Mouse (Mus musculus) hindbrain, embryonic 15.5 days (tissue): ENCODE measurements at regions not wholly inside any gene's neighbourhood (a gene's known extent, or its start where the extent isn't known, plus 50 kb on each side); places are given as distances from the start of the nearest gene placed in this dataset.

Source experiments
- ATAC-seq: fragments of 200-750 bp; cut with Nextera tagmentation; 2 replicates; pipeline ENCODE4 v1.8.0; 2017; ENCODE audit warnings: low read depth, moderate number of reproducible peaks, moderate TSS enrichment; ENCODE audit not compliant: low FRiP score
- H3K27ac ChIP-seq: fragments of 300-500 bp; sonication (generic); replicated peaks from 2 replicates; pipeline ENCODE4 v1.5.1; 2015; ENCODE audit warnings: mild to moderate bottlenecking, inconsistent platforms
- H3K27me3 ChIP-seq: fragments of 300-500 bp; sonication (generic); 2 replicates; pipeline ENCODE4 v1.6.1; 2015; ENCODE audit warnings: control low read depth, inconsistent platforms
- H3K36me3 ChIP-seq: fragments of 300-500 bp; sonication (generic); 2 replicates; pipeline ENCODE4 v1.6.1; 2015; ENCODE audit warnings: control low read depth, inconsistent platforms
- H3K4me1 ChIP-seq: fragments of 300-500 bp; sonication (generic); replicated peaks from 2 replicates; pipeline ENCODE4 v1.6.1; 2015; ENCODE audit warnings: control low read depth, inconsistent platforms
- H3K4me2 ChIP-seq: fragments of 300-500 bp; sonication (generic); 2 replicates; pipeline ENCODE4 v1.6.1; 2015; ENCODE audit warnings: moderate library complexity, mild to moderate bottlenecking, inconsistent platforms
- H3K4me3 ChIP-seq: fragments of 300-500 bp; sonication (generic); 2 replicates; pipeline ENCODE4 v1.5.1; 2015; ENCODE audit warnings: mild to moderate bottlenecking, inconsistent platforms
- H3K9ac ChIP-seq: fragments of 300-500 bp; sonication (generic); 2 replicates; pipeline ENCODE4 v1.6.1; 2015; ENCODE audit warnings: inconsistent platforms
- H3K9me3 ChIP-seq: fragments of 300-500 bp; sonication (generic); 2 replicates; pipeline ENCODE4 v1.6.1; 2016; ENCODE audit warnings: control low read depth, inconsistent platforms
- WGBS: fragments of 180-500 bp; shearing (Covaris S2); methylation state at CpG from one replicate; pipeline ENCODE4 v1.1.7; 2015; 5-methylcytosine and 5-hydroxymethylcytosine counted together

- H3K4me1 ChIP-seq, result peaks cover 18% of the 10 kb centered on the region
- no peak overlapping the region for H3K4me3 ChIP-seq
- H3K4me2 ChIP-seq, result no peak overlapping the region
- no peak for ATAC-seq
- no peaks in the 10 kb centered on the region for H3K36me3 ChIP-seq
- WGBS, result 90% methylated on average over 8 of the region's 8 CpGs
- H3K27ac ChIP-seq, result no peak overlapping the region
- H3K27me3 ChIP-seq, result no peaks in the 10 kb centered on the region
- H3K9me3 ChIP-seq, result no peaks in the 10 kb centered on the region
- no peak overlapping the region for H3K9ac ChIP-seq
Observed at GRCm38 (mm10) chr3:146348921-146349320, 55.5 kb upstream of the Ssx2ip start.

GRCm38 (mm10) chr3:146349393-146349792, 55.0 kb upstream of the Ssx2ip start:
- no peaks in the 10 kb centered on the region for H3K9me3 ChIP-seq
- H3K36me3 ChIP-seq, result no peaks in the 10 kb centered on the region
- H3K4me2 ChIP-seq, result no peak overlapping the region
- peaks cover 13% of the 10 kb centered on the region for H3K4me1 ChIP-seq
- no peak overlapping the region for H3K9ac ChIP-seq
- no peaks in the 10 kb centered on the region for H3K27me3 ChIP-seq
- ATAC-seq, result no peak
- 85% methylated on average over 8 of the region's 8 CpGs for WGBS
- no peak overlapping the region for H3K4me3 ChIP-seq
- no peak overlapping the region for H3K27ac ChIP-seq

GRCm38 (mm10) chr3:146350126-146350525, 54.3 kb upstream of the Ssx2ip start:
- no peak for ATAC-seq
- Histone ChIP-seq H3K4me1 (peaks cover 9% of the 10 kb centered on the region), H3K27me3 (no peaks in the 10 kb centered on the region)

DNA sequence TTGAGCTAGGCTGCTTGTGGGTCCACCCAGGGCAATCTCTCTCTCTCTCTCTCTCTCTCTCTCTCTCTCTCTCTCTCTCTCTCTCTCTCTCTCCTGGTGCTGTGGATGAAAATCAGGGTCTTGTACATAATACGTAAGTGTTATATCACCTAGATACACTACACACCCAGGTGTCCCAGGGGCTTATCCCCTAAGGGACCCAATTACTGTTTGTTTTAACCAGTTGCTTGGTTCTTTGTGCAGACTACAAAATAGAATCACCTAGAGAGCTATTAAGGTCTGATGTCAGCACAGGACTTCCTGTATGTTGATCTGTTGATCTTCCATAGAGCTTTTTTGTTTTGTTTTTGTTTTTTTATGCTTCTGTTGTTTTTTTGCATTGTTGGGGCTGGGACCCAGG, 53.0 kb upstream of the Ssx2ip start:
- Histone ChIP-seq H3K4me1 (no peaks in the 10 kb centered on the region), H3K27ac (no peak overlapping the region), H3K4me3 (no peak overlapping the region), H3K9me3 (no peaks in the 10 kb centered on the region), H3K27me3 (no peaks in the 10 kb centered on the region), H3K4me2 (no peak overlapping the region), H3K9ac (no peak overlapping the region), H3K36me3 (no peaks in the 10 kb centered on the region)
- ATAC-seq, result no peak
- WGBS, result 100% methylated on average over 1 of the region's 1 CpGs

More at GRCm38 (mm10) chr3:146350126-146350525, 54.3 kb upstream of the Ssx2ip start:
- no peaks in the 10 kb centered on the region for H3K36me3 ChIP-seq
- H3K4me3 ChIP-seq, result no peak overlapping the region
- WGBS, result 91% methylated on average over 9 of the region's 9 CpGs
- H3K4me2 ChIP-seq, result no peak overlapping the region
- no peak overlapping the region for H3K27ac ChIP-seq
- no peaks in the 10 kb centered on the region for H3K9me3 ChIP-seq
- no peak overlapping the region for H3K9ac ChIP-seq

DNA sequence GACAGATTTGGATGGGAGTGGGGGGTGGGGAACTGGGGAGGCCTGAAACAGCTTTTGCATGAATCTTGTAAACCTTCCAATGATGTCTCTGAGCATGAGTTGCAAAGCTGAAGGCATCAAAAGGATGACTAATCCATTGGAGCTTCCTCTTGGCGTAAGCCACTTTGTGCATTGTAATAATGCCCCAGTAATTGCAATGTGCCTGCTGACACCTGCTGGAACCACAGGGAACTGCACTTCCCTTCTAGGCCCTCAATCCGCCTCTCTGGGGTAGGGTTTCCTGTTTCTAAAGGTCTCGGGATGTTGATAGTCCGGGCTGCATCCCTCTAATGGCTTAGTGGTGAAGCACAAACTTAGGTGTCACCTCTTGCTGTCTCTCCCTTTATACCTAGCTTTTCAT, 52.3 kb upstream of the Ssx2ip start:
- Histone ChIP-seq H3K4me1 (no peaks in the 10 kb centered on the region), H3K4me3 (no peak overlapping the region), H3K36me3 (no peaks in the 10 kb centered on the region), H3K27me3 (no peaks in the 10 kb centered on the region), H3K9me3 (no peaks in the 10 kb centered on the region), H3K4me2 (no peak overlapping the region), H3K27ac (no peak overlapping the region), H3K9ac (no peak overlapping the region)
- WGBS, result 90% methylated on average over 4 of the region's 4 CpGs
- no peak for ATAC-seq

DNA sequence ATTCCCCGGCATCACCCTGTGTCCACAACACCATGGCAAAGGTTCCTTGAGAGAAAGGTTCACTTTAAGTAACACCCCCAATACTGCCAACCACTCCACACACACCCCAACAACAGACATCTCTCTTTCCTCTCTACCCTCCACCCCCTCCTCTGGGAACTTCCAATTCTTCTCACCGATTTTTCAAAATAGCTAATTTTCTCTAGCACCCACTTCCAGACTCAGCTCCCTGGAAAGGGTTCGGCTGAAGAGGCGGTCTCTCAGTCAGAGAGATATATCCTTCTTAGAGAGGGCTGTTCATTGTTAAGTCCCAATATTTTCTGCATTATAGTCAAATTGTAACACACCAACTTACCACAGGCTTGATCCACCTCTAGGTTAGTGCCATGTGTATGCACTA, 50.5 kb upstream of the Ssx2ip start:
- no peak overlapping the region for H3K4me2 ChIP-seq
- H3K27me3 ChIP-seq, result no peaks in the 10 kb centered on the region
- H3K4me3 ChIP-seq, result no peak overlapping the region
- WGBS, result 97% methylated on average over 4 of the region's 4 CpGs
- no peak for ATAC-seq
- H3K4me1 ChIP-seq, result no peaks in the 10 kb centered on the region
- H3K9me3 ChIP-seq, result no peaks in the 10 kb centered on the region
- H3K9ac ChIP-seq, result no peak overlapping the region
- no peak overlapping the region for H3K27ac ChIP-seq
- H3K36me3 ChIP-seq, result no peaks in the 10 kb centered on the region
